Mouse (Mus musculus) c-Kit-positive CD71-negative TER-119-negative erythroid progenitor cells, embryonic 14.5 days (primary cell): ENCODE measurements at regions not wholly inside any gene's neighbourhood (a gene's known extent, or its start where the extent isn't known, plus 50 kb on each side); places are given as distances from the start of the nearest gene placed in this dataset.

Source experiments
- DNase-seq: peaks from one replicate; pipeline ENCODE4 v3.0.0-alpha.2; 2013; ENCODE audit warnings: low read depth

- DNase-seq, result no peak
Measured at GRCm38 (mm10) chr14:48753084-48753483, 79.5 kb upstream of the Otx2 start.

- no peak for DNase-seq
Measured at GRCm38 (mm10) chr14:48752579-48752905, 78.9 kb upstream of the Otx2 start.

GRCm38 (mm10) chr14:48751751-48752578, 78.3 kb upstream of the Otx2 start:
- peak; percentile 12 for DNase-seq

- no peak for DNase-seq
Measured at GRCm38 (mm10) chr14:48750994-48751393, 77.4 kb upstream of the Otx2 start.

GRCm38 (mm10) chr14:48748976-48749375, 75.4 kb upstream of the Otx2 start:
- no peak for DNase-seq

- DNase-seq, result no peak
Measured at GRCm38 (mm10) chr14:48747936-48748335, 74.3 kb upstream of the Otx2 start.

GRCm38 (mm10) chr14:48740942-48741602, 67.5 kb upstream of the Otx2 start:
- no peak for DNase-seq

GRCm38 (mm10) chr14:48739121-48739520, 65.5 kb upstream of the Otx2 start:
- no peak for DNase-seq

GRCm38 (mm10) chr14:48738641-48739040, 65.0 kb upstream of the Otx2 start:
- DNase-seq, result no peak

GRCm38 (mm10) chr14:48738213-48738612, 64.6 kb upstream of the Otx2 start:
- no peak for DNase-seq

GRCm38 (mm10) chr14:48736969-48737860, 63.6 kb upstream of the Otx2 start:
- DNase-seq, result no peak

- DNase-seq, result no peak
Measured at GRCm38 (mm10) chr14:48736211-48736610, 62.6 kb upstream of the Otx2 start.

- no peak for DNase-seq
Measured at GRCm38 (mm10) chr14:48729996-48730395, 56.4 kb upstream of the Otx2 start.
